Mouse (Mus musculus): ENCODE measurements around the gene Bglap2.
"Not testable (repeated sequence)": the region's sequence is repeated elsewhere in the genome, so short reads cannot be mapped to it uniquely, and the experiment has no call there.

Gene Bglap2

DNA sequence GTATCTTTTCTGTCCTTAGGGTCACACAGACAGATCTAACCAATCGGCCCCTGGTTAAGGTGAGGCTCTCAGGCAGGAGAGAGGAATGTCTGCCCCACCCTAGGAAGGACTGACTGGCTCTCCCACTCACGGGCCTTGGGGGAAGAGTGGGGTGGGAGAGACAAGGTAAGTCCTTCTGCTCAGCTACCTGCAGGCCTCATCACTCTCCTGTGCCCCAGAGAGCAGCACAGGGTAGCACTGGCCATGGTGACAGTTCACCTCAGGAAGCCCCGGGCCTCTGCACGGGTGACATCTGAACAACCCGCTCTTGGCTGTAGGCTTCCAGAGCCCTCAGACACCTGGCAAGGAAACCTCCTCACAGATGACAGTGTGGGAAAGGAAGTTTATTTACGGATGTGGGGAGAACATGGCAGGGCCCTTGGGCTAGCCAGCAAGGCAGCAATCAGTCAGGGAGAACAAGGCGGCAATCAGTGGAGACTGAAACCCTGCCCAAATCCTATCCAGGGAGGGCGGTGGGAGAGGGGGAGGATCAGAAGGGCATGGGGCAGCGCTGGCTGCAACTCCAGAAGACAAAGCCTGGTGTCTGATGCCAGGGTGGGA is 15.4 kb upstream of the Bglap2 start:
- DNase-seq (ENCODE audit: low spot score in 2 of 2), result no peak

- DNase-seq (ENCODE audit: low spot score in 2 of 2), result no peak
These were observed 5.9 kb upstream of the Bglap2 start, which contains the start of gene Bglap for GRCm38 (mm10) chr3:88384364-88384763. Gene Bglap (minus strand): TSS chr3:88384464.

GRCm38 (mm10) chr3:88382383-88382782 is 3.9 kb upstream of the Bglap2 start:
- DNase-seq (ENCODE audit: low spot score in 2 of 2), result not testable (repeated sequence)

GRCm38 (mm10) chr3:88381389-88382315 is 3.2 kb upstream of the Bglap2 start:
- not testable (repeated sequence) for DNase-seq (ENCODE audit: low spot score in 2 of 2)

DNA sequence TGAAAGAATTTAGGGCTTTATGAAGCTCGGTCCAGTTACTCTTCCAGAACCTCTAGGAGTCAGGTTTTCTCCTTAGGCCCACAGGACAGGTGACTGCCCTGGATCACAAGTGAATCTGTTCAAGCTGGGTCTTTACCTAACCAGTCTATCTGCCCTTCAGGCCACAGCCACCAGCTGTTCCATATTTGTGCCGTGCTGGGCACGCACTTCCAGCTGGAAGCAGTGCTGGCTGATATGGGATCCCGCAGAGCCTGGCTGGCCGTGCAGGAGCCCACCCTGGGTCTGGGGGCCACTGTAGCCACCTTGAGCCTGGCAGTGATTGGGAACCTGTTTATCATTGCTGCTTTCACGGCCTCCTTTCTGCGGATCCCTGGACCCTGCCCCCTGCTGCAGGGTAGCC is 1.9 kb downstream of the Bglap2 start:
- DNase-seq (ENCODE audit: low spot score in 2 of 2), result not testable (repeated sequence)

- not testable (repeated sequence) for DNase-seq (ENCODE audit: low spot score in 2 of 2)
These were observed 2.5 kb downstream of the Bglap2 start for GRCm38 (mm10) chr3:88375750-88376626.

DNA sequence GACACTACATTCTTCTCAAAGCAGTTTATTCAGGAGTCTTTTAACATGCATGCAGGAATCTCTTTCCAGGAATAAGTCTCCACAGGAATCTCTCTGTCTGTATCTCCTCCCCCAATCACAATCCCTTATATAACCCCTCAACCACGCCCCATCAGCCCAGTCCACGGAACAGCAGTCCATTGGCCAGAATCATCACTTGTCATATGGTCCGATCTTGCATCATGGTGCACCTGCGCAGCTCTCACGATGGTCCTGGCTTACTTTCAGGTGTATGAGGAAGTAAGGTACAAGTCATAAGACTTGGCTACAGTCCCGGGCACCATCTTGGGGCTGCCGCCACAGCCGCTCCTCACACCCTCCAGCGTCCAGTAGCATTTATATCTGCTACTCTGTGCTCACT is 5.9 kb downstream of the Bglap2 start, which contains the start of gene Bglap3:
Gene Bglap3, minus strand, starts transcription at position 101 of the 400 bp plus-strand sequence.
- not testable (repeated sequence) for DNase-seq (ENCODE audit: low spot score in 2 of 2)

- DNase-seq (ENCODE audit: low spot score in 2 of 2), result not testable (repeated sequence)
These were observed 10.0 kb downstream of the Bglap2 start for GRCm38 (mm10) chr3:88368511-88368910.

- not testable (repeated sequence) for DNase-seq (ENCODE audit: low spot score in 2 of 2)
These were observed 11.0 kb downstream of the Bglap2 start for GRCm38 (mm10) chr3:88367517-88367916.

DNA sequence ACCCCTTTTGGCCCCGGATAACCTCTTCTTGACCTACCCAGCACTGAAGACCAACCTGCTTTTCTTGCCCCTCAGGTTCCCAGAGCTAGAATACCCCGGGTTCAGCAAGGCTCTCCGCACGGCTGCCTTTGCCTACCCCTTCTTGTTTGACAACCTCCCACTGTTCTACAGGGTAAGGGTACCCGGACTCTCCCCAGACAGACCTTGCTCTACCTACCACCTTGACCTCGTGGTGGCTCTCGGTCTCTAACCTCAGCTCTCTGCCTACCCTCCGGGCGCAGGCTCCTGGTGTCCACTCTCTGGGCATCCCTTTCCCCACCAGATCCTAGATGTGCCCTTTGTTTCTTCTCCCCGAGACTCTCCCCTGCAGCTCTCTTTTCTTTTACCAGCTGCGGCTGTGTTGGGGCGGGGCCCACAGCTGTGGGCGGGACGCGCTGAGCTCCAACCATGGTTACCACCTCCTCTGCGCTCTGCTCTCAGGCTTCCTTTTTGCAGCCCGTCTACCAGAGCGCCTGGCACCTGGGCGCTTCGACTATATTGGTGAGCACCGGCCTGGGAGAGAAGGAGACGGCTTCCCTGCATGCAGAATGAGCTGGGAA is 11.6 kb downstream of the Bglap2 start:
- peak in 1 of 2 experiments; percentile 71 for DNase-seq (ENCODE audit: low spot score in 2 of 2)

GRCm38 (mm10) chr3:88365705-88366361 is 12.7 kb downstream of the Bglap2 start:
- DNase-seq (ENCODE audit: low spot score in 2 of 2), result no peak

DNA sequence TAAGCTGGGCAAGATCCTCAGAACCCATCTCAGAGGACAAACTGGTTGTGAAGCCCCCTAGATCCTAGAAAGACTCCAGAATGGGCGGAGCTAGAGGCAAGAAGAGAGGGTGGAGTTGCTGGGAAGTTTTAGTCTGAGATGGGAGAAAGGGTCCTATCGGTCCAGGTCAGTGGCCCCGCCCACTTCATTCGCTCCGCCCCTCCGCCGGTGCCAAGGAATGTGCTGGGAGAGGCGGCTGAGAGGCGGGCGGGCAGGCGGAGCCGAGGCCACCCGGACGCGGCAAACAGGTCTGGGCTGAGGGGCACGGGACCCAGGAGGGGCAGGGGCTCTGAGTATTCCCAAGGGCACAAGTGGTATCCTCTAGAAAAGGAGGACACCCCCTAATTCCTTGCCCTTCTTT is 14.2 kb downstream of the Bglap2 start, which contains the start of gene Paqr6:
Gene Paqr6, plus strand, starts transcription at position 248 of the 400 bp plus-strand sequence.
- DNase-seq (ENCODE audit: low spot score in 2 of 2), result no peak

DNA sequence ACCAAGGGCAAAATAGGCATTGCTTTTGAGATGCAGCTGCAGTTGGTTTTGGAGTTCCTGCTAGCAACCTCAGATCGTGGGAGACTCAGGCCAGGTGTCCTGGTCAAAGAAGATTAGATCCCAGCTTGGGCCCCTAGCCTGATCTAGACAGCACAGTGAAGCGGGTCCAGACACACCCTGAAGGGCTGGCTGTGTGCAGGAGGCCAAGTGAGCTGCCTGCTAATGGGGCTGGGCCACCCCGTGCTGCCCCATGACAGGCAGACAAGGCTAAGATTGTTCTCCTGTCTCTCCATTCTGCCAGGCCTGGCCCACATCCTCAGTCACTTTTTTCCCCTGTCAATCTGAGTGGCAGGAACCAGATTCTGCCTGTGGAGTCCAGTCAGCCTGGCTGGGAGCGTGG is 14.8 kb downstream of the Bglap2 start:
- peak in 1 of 2 experiments; percentile 62 for DNase-seq (ENCODE audit: low spot score in 2 of 2)

DNA sequence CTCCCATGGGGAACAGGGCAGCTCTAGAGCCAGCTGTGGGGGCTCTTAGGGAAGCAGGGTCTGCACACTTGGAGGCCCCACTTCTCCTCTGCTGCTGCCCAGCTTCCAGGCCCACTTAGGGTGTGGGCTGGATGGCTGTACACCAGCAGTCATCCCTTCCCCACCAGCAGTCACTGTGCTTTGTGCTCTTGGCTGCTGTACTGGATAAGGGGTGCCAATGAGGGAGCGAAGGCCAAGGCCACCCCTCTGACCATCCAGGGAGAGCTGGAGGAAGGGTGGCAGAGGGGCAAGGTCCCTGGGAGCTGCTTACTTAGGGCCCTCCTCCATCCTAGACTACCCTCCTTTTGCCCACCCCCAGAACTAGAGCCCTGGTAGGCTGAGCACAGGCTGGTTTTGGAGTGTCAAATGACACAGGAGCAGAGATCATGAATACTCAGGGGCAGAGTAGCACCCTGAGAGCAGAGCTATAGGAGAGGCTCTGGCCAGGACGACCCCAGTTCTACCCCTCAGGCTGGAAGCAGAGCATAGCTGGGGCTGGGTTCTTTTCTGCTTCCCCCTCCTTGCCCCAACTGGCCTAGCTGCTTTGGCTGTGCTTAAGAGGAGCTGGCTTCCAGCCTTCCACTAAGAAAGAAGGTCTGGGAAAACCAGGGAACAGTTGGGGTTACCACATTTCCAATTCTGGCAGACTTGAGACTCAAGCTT is 16.7 kb downstream of the Bglap2 start:
- no peak for DNase-seq (ENCODE audit: low spot score in 2 of 2)

- DNase-seq (ENCODE audit: low spot score in 2 of 2), result no peak
These were observed 17.4 kb downstream of the Bglap2 start for GRCm38 (mm10) chr3:88361096-88361495.

DNA sequence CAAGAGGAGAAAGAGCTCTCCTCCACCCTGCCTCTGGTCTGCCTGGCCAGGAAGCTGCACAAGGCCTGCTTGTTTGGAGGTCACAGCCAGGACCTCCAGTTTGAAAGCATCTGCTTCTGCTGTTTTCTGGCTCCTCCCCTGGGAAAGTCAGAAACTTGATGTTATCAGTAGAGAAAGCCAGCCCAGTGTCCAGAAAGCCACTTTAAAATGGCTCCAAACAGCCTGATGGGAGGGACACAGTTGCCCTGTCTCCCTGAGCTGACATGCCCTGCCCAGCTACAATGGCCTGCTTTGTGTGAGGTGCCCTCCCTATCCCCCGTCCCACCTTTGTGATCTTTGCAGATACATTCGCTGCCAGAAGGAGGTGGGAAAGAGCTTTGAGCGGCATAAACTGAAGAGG is 18.5 kb downstream of the Bglap2 start:
- no peak for DNase-seq (ENCODE audit: low spot score in 2 of 2)

DNA sequence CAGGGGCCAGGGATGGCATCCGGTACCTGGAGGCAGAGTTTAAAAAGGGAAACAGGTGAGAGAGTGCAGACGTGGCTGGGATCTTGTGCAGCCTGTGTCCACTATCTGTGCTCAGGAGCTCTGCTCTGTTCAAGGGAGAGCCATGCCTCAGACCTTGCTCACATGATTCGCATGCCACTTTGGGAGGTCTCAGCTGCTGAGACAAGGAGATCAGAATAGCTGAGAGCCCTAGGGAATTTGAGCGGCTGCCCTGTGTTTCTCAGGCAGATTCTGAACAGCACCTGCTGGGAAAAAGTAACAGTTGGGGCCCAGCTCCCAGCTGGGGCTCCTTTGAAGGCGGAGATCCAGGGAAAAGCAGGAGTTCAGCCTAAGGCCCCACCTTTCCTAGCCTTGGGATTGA is 18.9 kb downstream of the Bglap2 start:
- DNase-seq (ENCODE audit: low spot score in 2 of 2), result no peak

- DNase-seq (ENCODE audit: low spot score in 2 of 2), result peak in 1 of 2 experiments; percentile 40
These were observed 23.9 kb downstream of the Bglap2 start for GRCm38 (mm10) chr3:88354396-88355165.

- DNase-seq (ENCODE audit: low spot score in 2 of 2), result no peak
These were observed 25.6 kb downstream of the Bglap2 start for GRCm38 (mm10) chr3:88352907-88353306.

Measured in left cerebral cortex, adult 9 months (tissue).